Mouse (Mus musculus) left cerebral cortex, adult 18-20 months (tissue): Measurements from ENCODE around the gene Lif. TPM values are rescaled to one million over a fixed set of nuclear protein-coding genes. Genes with fewer than 3 reads are reported as not detected.

Experiments
- total RNA-seq, 2 experiments: library from RNA; stranded (reverse); gene quantifications; 2 replicates each; pipeline ENCODE4 v1.2.3; 2021

Gene Lif
- total RNA-seq, 2 experiments from 2014 or later = 1.3 to 1.6 TPM

Other genes starting within 250 kb of the Lif start
- gene Sec14l4, start 226.1 kb upstream of the Lif start, total RNA-seq = not detected
- gene Sec14l3, start 192.7 kb upstream of the Lif start, total RNA-seq = 1 to 10 TPM; 1.8 to 2.2 TPM
- gene Mtfp1, start 162.1 kb upstream of the Lif start, total RNA-seq = 10 to 100 TPM; 95.0 to 97.3 TPM
- gene Sec14l2, start 134.1 kb upstream of the Lif start, total RNA-seq = 10 to 100 TPM; 39.6 to 40.9 TPM
- 10 to 100 TPM; 27.1 to 30.8 TPM for gene Rnf215, start 122.4 kb upstream of the Lif start, total RNA-seq
- gene Ccdc157, start 97.3 kb upstream of the Lif start, total RNA-seq = 10 to 100 TPM; 16.6 to 17.6 TPM
- gene Sf3a1, start 97.2 kb upstream of the Lif start, total RNA-seq = 10 to 100 TPM; 73.1 to 74.1 TPM
- gene Tbc1d10a, start 70.8 kb upstream of the Lif start, total RNA-seq = 10 to 100 TPM; 30.5 to 30.7 TPM
- gene Castor1, start 39.3 kb upstream of the Lif start, total RNA-seq = 1 to 10 TPM; 3.1 to 3.2 TPM
- gene Osm, start 21.1 kb upstream of the Lif start, total RNA-seq = under 1 TPM in 1 of 2 experiments, not detected in 1; 0.19 TPM
- not detected for gene Hormad2, start 183.5 kb downstream of the Lif start, total RNA-seq